Mouse (Mus musculus): ENCODE results near the gene Ndc1.

GRCm38 (mm10) chr4:107389345-107389744 is 21.8 kb downstream of the Ndc1 start:
- no peak for TF ChIP-seq CTCF (IDR thresholded peaks at IDR 0.05; ENCODE audit: low read depth)
- no peak for TF ChIP-seq EP300 (IDR thresholded peaks at IDR 0.05; ENCODE audit: low read depth)

Data from liver, embryonic 14.5 days (tissue).